Mouse (Mus musculus) embryonic facial prominence, embryonic 11.5 days (tissue): Measurements from ENCODE around the gene Tjp3. TPM values are rescaled to one million over a fixed set of nuclear protein-coding genes. Genes with fewer than 3 reads are reported as not detected.

ENCODE experiments used
- ATAC-seq: fragments of 200-750 bp; cut with Nextera tagmentation; replicated peaks from 2 replicates; pipeline ENCODE4 v1.8.0; 2017; ENCODE audit warnings: low read depth; ENCODE audit not compliant: insufficient number of reproducible peaks, low FRiP score, low TSS enrichment
- DNase-seq: peaks from one replicate; pipeline ENCODE4 v3.0.0-alpha.2; 2015; ENCODE audit warnings: low spot score
- H3K27ac ChIP-seq: fragments of 300-500 bp; sonication (generic); replicated peaks from 2 replicates; pipeline ENCODE4 v1.5.1; 2014; ENCODE audit warnings: mild to moderate bottlenecking, low read depth, low read length, control low read depth
- H3K27me3 ChIP-seq: fragments of 300-500 bp; sonication (generic); 2 replicates; pipeline ENCODE4 v1.6.1; 2014; ENCODE audit warnings: mild to moderate bottlenecking, low read length, moderate library complexity, mixed read lengths; ENCODE audit not compliant: control insufficient read depth, insufficient read depth
- H3K36me3 ChIP-seq: fragments of 300-500 bp; sonication (generic); replicated peaks from 2 replicates; pipeline ENCODE4 v1.6.1; 2014; ENCODE audit warnings: low read depth, mild to moderate bottlenecking, low read length, moderate library complexity, mixed read lengths; ENCODE audit not compliant: control insufficient read depth, insufficient read depth
- H3K4me1 ChIP-seq: fragments of 300-500 bp; sonication (generic); 2 replicates; pipeline ENCODE4 v1.6.1; 2014; ENCODE audit warnings: low read length, mixed read lengths; ENCODE audit not compliant: control insufficient read depth, insufficient read depth
- H3K4me2 ChIP-seq: fragments of 300-500 bp; sonication (generic); 2 replicates; pipeline ENCODE4 v1.6.1; 2014; ENCODE audit warnings: low read depth, mild to moderate bottlenecking, control low read depth, low read length, moderate library complexity
- H3K4me3 ChIP-seq: fragments of 300-500 bp; sonication (generic); 2 replicates; pipeline ENCODE4 v1.5.1; 2014; ENCODE audit warnings: low read depth, low read length, control low read depth
- H3K9ac ChIP-seq: fragments of 300-500 bp; sonication (generic); replicated peaks from 2 replicates; pipeline ENCODE4 v1.6.1; 2014; ENCODE audit warnings: mild to moderate bottlenecking, control low read depth, low read length
- H3K9me3 ChIP-seq: fragments of 300-500 bp; sonication (generic); replicated peaks from 2 replicates; pipeline ENCODE4 v1.6.1; 2016; ENCODE audit warnings: mild to moderate bottlenecking, low read length, inconsistent platforms, mixed read lengths; ENCODE audit not compliant: control insufficient read depth
- WGBS: fragments of 180-500 bp; shearing (Covaris S2); extraction: QIAGEN DNeasy Blood & Tissue Kit; methylation state at CpG from one replicate; pipeline ENCODE4 v1.1.7; 2014; 5-methylcytosine and 5-hydroxymethylcytosine counted together
- polyA plus RNA-seq: library from polyadenylated mRNA; unstranded; fragments of >200 nt; fragmentation: Nextera tagmentation; extraction: Ambion mirVana; gene quantifications from 2 replicates; pipeline ENCODE4 v1.2.1, GENCODE M21; 2014

The Tjp3 gene
- polyA plus RNA-seq = 2.5 and 3.3 TPM in 2 replicates

GRCm38 (mm10) chr10:81291511-81292104 is at the start of gene Tjp3:
TSS of gene Tjp3 (minus strand) at chr10:81291581.
- peaks cover 19% of the 10 kb centered on the region for H3K27me3 ChIP-seq
- DNase-seq (no peak), ATAC-seq (no peak)
- no peaks in the 10 kb centered on the region for H3K9me3 ChIP-seq
- no peak within 1 kb of the TSS for H3K9ac ChIP-seq
- H3K27ac ChIP-seq = no peak within 1 kb of the TSS
- H3K36me3 ChIP-seq = no peaks in the 10 kb centered on the region
- H3K4me1 ChIP-seq = peaks cover 8% of the 10 kb centered on the region; the same call in 1 of the 2 replicates
- H3K4me3 ChIP-seq = peak within 1 kb of the TSS; percentile 91
- 72% methylated on average over 9 of the region's 9 CpGs for WGBS
- no peak within 1 kb of the TSS for H3K4me2 ChIP-seq

- WGBS = 35% methylated on average over 17 of the region's 17 CpGs
- Histone ChIP-seq H3K9ac (no peak overlapping the region), H3K36me3 (no peaks in the 10 kb centered on the region; the same call in 1 of the 2 replicates), H3K27me3 (peaks cover 34% of the 10 kb centered on the region), H3K27ac (no peak overlapping the region), H3K4me3 (no peak overlapping the region), H3K4me2 (no peak overlapping the region), H3K9me3 (no peaks in the 10 kb centered on the region), H3K4me1 (peaks cover 6% of the 10 kb centered on the region; the same call in 1 of the 2 replicates)
- ATAC-seq (no peak), DNase-seq (no peak)
Observed at GRCm38 (mm10) chr10:81340551-81341332, 49.4 kb upstream of the Tjp3 start.

GRCm38 (mm10) chr10:81336558-81336957 is 45.2 kb upstream of the Tjp3 start:
- no peak overlapping the region for H3K4me2 ChIP-seq
- H3K9ac ChIP-seq = no peak overlapping the region
- no peak overlapping the region for H3K4me3 ChIP-seq
- ATAC-seq = no peak
- peaks cover 5% of the 10 kb centered on the region for H3K4me1 ChIP-seq
- peaks cover 16% of the 10 kb centered on the region; the same call in 1 of the 2 replicates for H3K27me3 ChIP-seq
- DNase-seq = no peak
- no peaks in the 10 kb centered on the region for H3K9me3 ChIP-seq
- 92% methylated on average over 4 of the region's 4 CpGs for WGBS
- no peak overlapping the region for H3K27ac ChIP-seq
- H3K36me3 ChIP-seq = no peaks in the 10 kb centered on the region

- H3K27me3 ChIP-seq = peaks cover 10% of the 10 kb centered on the region; the same call in 1 of the 2 replicates
- peaks cover 5% of the 10 kb centered on the region for H3K4me1 ChIP-seq
- H3K9me3 ChIP-seq = no peaks in the 10 kb centered on the region
- DNase-seq = peak; percentile 45
- no peak overlapping the region for H3K4me3 ChIP-seq
- peak overlapping the region; percentile 18 for H3K9ac ChIP-seq
- peak; percentile 44; the same call in 1 of the 2 replicates for ATAC-seq
- no peak overlapping the region; the same call in 1 of the 2 replicates for H3K4me2 ChIP-seq
- no peak overlapping the region for H3K27ac ChIP-seq
- 35% methylated on average over 18 of the region's 19 CpGs for whole genome bisulfite sequencing
- H3K36me3 ChIP-seq = no peaks in the 10 kb centered on the region
Observed at GRCm38 (mm10) chr10:81335393-81336340, 44.3 kb upstream of the Tjp3 start.

- no peak overlapping the region for H3K27ac ChIP-seq
- H3K9ac ChIP-seq = no peak overlapping the region
- H3K36me3 ChIP-seq = no peaks in the 10 kb centered on the region
- H3K4me1 ChIP-seq = peaks cover 5% of the 10 kb centered on the region
- DNase-seq = no peak
- peaks cover 10% of the 10 kb centered on the region; the same call in 1 of the 2 replicates for H3K27me3 ChIP-seq
- no peak overlapping the region for H3K4me2 ChIP-seq
- no peaks in the 10 kb centered on the region for H3K9me3 ChIP-seq
- ATAC-seq = no peak
- whole genome bisulfite sequencing = 63% methylated on average over 11 of the region's 11 CpGs
- H3K4me3 ChIP-seq = no peak overlapping the region
Observed at GRCm38 (mm10) chr10:81334324-81334723, 42.9 kb upstream of the Tjp3 start.

- Histone ChIP-seq H3K36me3 (no peaks in the 10 kb centered on the region), H3K27ac (no peak overlapping the region), H3K27me3 (peaks cover 10% of the 10 kb centered on the region; the same call in 1 of the 2 replicates), H3K4me3 (peak overlapping the region; percentile 6; the same call in 1 of the 2 replicates), H3K4me2 (peak overlapping the region; percentile 19), H3K9me3 (no peaks in the 10 kb centered on the region), H3K9ac (peak overlapping the region; percentile 39), H3K4me1 (peaks cover 5% of the 10 kb centered on the region)
- no peak for ATAC-seq
- no peak for DNase-seq
- 10% methylated on average over 29 of the region's 29 CpGs for WGBS
Observed at GRCm38 (mm10) chr10:81332277-81332676, 40.9 kb upstream of the Tjp3 start.

GRCm38 (mm10) chr10:81330007-81330406 is 38.6 kb upstream of the Tjp3 start:
- Histone ChIP-seq H3K27me3 (peaks cover 10% of the 10 kb centered on the region; the same call in 1 of the 2 replicates), H3K9me3 (no peaks in the 10 kb centered on the region), H3K4me3 (no peak overlapping the region), H3K9ac (no peak overlapping the region), H3K4me1 (no peaks in the 10 kb centered on the region; the same call in 1 of the 2 replicates), H3K36me3 (peaks cover 16% of the 10 kb centered on the region), H3K4me2 (no peak overlapping the region), H3K27ac (no peak overlapping the region)
- no peak for DNase-seq
- no peak for ATAC-seq
- 63% methylated on average over 4 of the region's 4 CpGs for WGBS
